Mouse (Mus musculus) gastrocnemius, postnatal 36 days (tissue): ENCODE data around the gene Msh2. TPM values are rescaled to one million over a fixed set of nuclear protein-coding genes. Genes with fewer than 3 reads are reported as not detected.

ENCODE experiments used
- total RNA-seq, 2 experiments: library from RNA; stranded (reverse); gene quantifications; 2 replicates each; pipeline ENCODE4 v1.2.3; 2021

Gene Msh2
- total RNA-seq, 2 experiments from 2014 or later: 8.0 TPM

Other genes starting within 250 kb of the Msh2 start
- not detected for gene Stpg4, start 244.6 kb upstream of the Msh2 start, total RNA-seq
- 100 to 1,000 TPM; 131 to 155 TPM for gene Calm2, start 225.4 kb upstream of the Msh2 start, total RNA-seq
- not detected for gene Epcam, start 36.4 kb upstream of the Msh2 start, total RNA-seq
- not detected for gene Kcnk12, start 125.7 kb downstream of the Msh2 start, total RNA-seq
- gene Rpl36-ps4, start 248.6 kb downstream of the Msh2 start, total RNA-seq: not detected